Mouse (Mus musculus) midbrain, embryonic 15.5 days (tissue): ENCODE data around the gene Usp36. TPM values are rescaled to one million over a fixed set of nuclear protein-coding genes. Genes with fewer than 3 reads are reported as not detected.

ENCODE experiments used
- ATAC-seq: fragments of 200-750 bp; cut with Nextera tagmentation; replicated peaks from 2 replicates; pipeline ENCODE4 v1.8.0; 2017; ENCODE audit warnings: moderate TSS enrichment
- H3K27ac ChIP-seq: fragments of 300-500 bp; sonication (generic); 2 replicates; pipeline ENCODE4 v1.5.1; 2015; ENCODE audit warnings: mild to moderate bottlenecking, inconsistent platforms
- H3K27me3 ChIP-seq: fragments of 300-500 bp; sonication (generic); replicated peaks from 2 replicates; pipeline ENCODE4 v1.6.1; 2015; ENCODE audit warnings: inconsistent platforms
- H3K36me3 ChIP-seq: fragments of 300-500 bp; sonication (generic); replicated peaks from 2 replicates; pipeline ENCODE4 v1.6.1; 2015; ENCODE audit warnings: inconsistent platforms
- H3K4me1 ChIP-seq: fragments of 300-500 bp; sonication (generic); 2 replicates; pipeline ENCODE4 v1.6.1; 2015; ENCODE audit warnings: inconsistent platforms
- H3K4me2 ChIP-seq: fragments of 300-500 bp; sonication (generic); 2 replicates; pipeline ENCODE4 v1.6.1; 2015; ENCODE audit warnings: inconsistent platforms, mild to moderate bottlenecking, moderate library complexity
- H3K4me3 ChIP-seq: fragments of 300-500 bp; sonication (generic); 2 replicates; pipeline ENCODE4 v1.5.1; 2015; ENCODE audit warnings: mild to moderate bottlenecking, inconsistent platforms
- H3K9ac ChIP-seq: fragments of 300-500 bp; sonication (generic); 2 replicates; pipeline ENCODE4 v1.6.1; 2015; ENCODE audit warnings: mild to moderate bottlenecking, inconsistent platforms
- H3K9me3 ChIP-seq: fragments of 300-500 bp; sonication (generic); 2 replicates; pipeline ENCODE4 v1.6.1; 2016; ENCODE audit warnings: inconsistent platforms
- WGBS: fragments of 180-500 bp; shearing (Covaris S2); methylation state at CpG from one replicate; pipeline ENCODE4 v1.1.7; 2015; ENCODE audit warnings: mixed read lengths; 5-methylcytosine and 5-hydroxymethylcytosine counted together
- polyA plus RNA-seq: library from polyadenylated mRNA; unstranded; fragments of >200 nt; fragmentation: Nextera tagmentation; extraction: Ambion mirVana; gene quantifications from 2 replicates; pipeline ENCODE4 v1.2.1, GENCODE M21; 2015

Usp36 gene
- polyA plus RNA-seq, 1 experiment from 2014 or later, result 23.1 TPM

- H3K9ac ChIP-seq, result no peak overlapping the region
Measured at GRCm38 (mm10) chr11:118210962-118211361, 79.1 kb downstream of the Usp36 start.

DNA sequence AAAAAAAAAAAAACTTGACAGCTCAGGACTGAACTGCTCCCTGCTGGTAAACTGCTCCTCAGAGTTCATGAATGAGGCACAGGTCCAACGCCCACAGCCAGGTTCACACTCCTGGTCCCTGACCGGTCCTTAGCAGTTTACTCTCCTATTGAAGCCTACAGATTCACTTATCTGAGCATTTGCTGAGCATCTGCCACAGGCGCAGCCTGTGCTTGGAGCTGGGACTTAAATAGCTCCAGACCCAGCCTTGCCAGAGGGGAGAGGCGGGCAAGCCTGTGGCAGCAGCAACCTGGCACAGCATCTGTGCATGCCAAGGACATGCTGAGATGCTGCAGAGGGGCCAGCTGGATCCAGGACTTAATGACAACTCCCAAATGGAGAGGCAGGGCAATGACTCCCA is 79.9 kb downstream of the Usp36 start:
- ATAC-seq, result no peak
- Histone ChIP-seq H3K4me3 (no peak overlapping the region), H3K4me1 (peaks cover 58% of the 10 kb centered on the region), H3K36me3 (no peaks in the 10 kb centered on the region), H3K9me3 (no peaks in the 10 kb centered on the region), H3K27ac (no peak overlapping the region), H3K9ac (no peak overlapping the region), H3K27me3 (no peaks in the 10 kb centered on the region), H3K4me2 (no peak overlapping the region)
- 78% methylated on average over 4 of the region's 4 CpGs for WGBS

More at GRCm38 (mm10) chr11:118210962-118211361, 79.1 kb downstream of the Usp36 start:
- ATAC-seq, result no peak
- Histone ChIP-seq H3K27ac (no peak overlapping the region), H3K9me3 (no peaks in the 10 kb centered on the region), H3K4me3 (no peak overlapping the region), H3K27me3 (no peaks in the 10 kb centered on the region), H3K36me3 (no peaks in the 10 kb centered on the region), H3K4me1 (peaks cover 58% of the 10 kb centered on the region), H3K4me2 (no peak overlapping the region)
- 89% methylated on average over 5 of the region's 5 CpGs for WGBS

Other genes with a start within 250 kb of the Usp36 start
- gene Dnah17, start 159.6 kb downstream of the Usp36 start, polyA plus RNA-seq, result 0.23 and 0.34 TPM in 2 replicates
- gene Cyth1, start 41.7 kb downstream of the Usp36 start, polyA plus RNA-seq, result 28.5 and 30.2 TPM in 2 replicates
- gene Cep295nl, start 52.3 kb upstream of the Usp36 start, polyA plus RNA-seq, result 0.09 and 0.27 TPM in 2 replicates
- gene Timp2, start 65.5 kb upstream of the Usp36 start, polyA plus RNA-seq, result 83.4 and 83.6 TPM in 2 replicates
- 5.1 and 6.7 TPM in 2 replicates for gene Lgals3bp, start 111.8 kb upstream of the Usp36 start, polyA plus RNA-seq
- 30.6 and 35.1 TPM in 2 replicates for gene Cant1, start 128.8 kb upstream of the Usp36 start, polyA plus RNA-seq
- gene C1qtnf1, start 138.0 kb upstream of the Usp36 start, polyA plus RNA-seq, result 4.2 and 4.3 TPM in 2 replicates
- gene Engase, start 186.6 kb upstream of the Usp36 start, polyA plus RNA-seq, result 6.6 and 8.2 TPM in 2 replicates